Mouse (Mus musculus) myocyte (in vitro differentiated cells): Measurements from ENCODE around the gene Nlrc5. TPM values are rescaled to one million over a fixed set of nuclear protein-coding genes. Genes with fewer than 3 reads are reported as not detected.

ENCODE experiments used
- H3K27me3 ChIP-seq: one replicate; pipeline ENCODE4 v1.6.1; 2011; ENCODE audit not compliant: control insufficient read depth, insufficient read depth, insufficient read length
- H3K36me3 ChIP-seq: one replicate; pipeline ENCODE4 v1.6.1; 2011; ENCODE audit not compliant: control insufficient read depth, insufficient read depth
- H3K4me2 ChIP-seq: one replicate; pipeline ENCODE4 v1.6.1; 2011; ENCODE audit warnings: low read depth, control low read depth
- H3K4me3 ChIP-seq: one replicate; pipeline ENCODE4 v1.5.1; 2011; ENCODE audit warnings: mild to moderate bottlenecking, control low read depth, moderate library complexity
- H3K79me2 ChIP-seq: one replicate; pipeline ENCODE4 v1.6.1; 2011; ENCODE audit not compliant: control insufficient read depth, insufficient read depth
- H3ac ChIP-seq: one replicate; pipeline ENCODE4 v1.6.1; 2011; ENCODE audit not compliant: control insufficient read depth, insufficient read length
- CEBPB ChIP-seq: IDR thresholded peaks from 2 replicates; pipeline ENCODE4 v1.6.1; 2011; ENCODE audit warnings: mild to moderate bottlenecking, moderate library complexity; ENCODE audit not compliant: poor library complexity, insufficient read depth, severe bottlenecking
- E2F4 ChIP-seq: IDR thresholded peaks from one replicate; pipeline ENCODE4 v1.6.1; 2011; ENCODE audit warnings: mild to moderate bottlenecking, control low read depth, moderate library complexity; ENCODE audit not compliant: insufficient read depth
- MAX ChIP-seq: IDR thresholded peaks from one replicate; pipeline ENCODE4 v1.6.1; 2011; ENCODE audit warnings: low read depth, mild to moderate bottlenecking, control low read depth
- MYOD1 ChIP-seq, 3 experiments: IDR thresholded peaks; one replicate each; pipeline ENCODE4 v1.6.1; 2011; ENCODE audit warnings: control low read depth in 2 of 3, low read depth in 2 of 3, mild to moderate bottlenecking in 2 of 3, moderate library complexity in 1 of 3; ENCODE audit not compliant: insufficient read length in 2 of 3, control insufficient read depth in 1 of 3
- MYOG ChIP-seq, 3 experiments: IDR thresholded peaks; one replicate each; pipeline ENCODE4 v1.6.1; 2011; ENCODE audit warnings: control low read depth in 2 of 3, low read depth in 2 of 3, mild to moderate bottlenecking in 2 of 3; ENCODE audit not compliant: insufficient read length in 2 of 3, control insufficient read depth in 1 of 3, insufficient read depth in 1 of 3
- POLR2A ChIP-seq: IDR thresholded peaks from one replicate; pipeline ENCODE4 v1.6.1; 2011; ENCODE audit warnings: low read depth, mild to moderate bottlenecking, control low read depth, moderate library complexity; ENCODE audit not compliant: insufficient read length
- POLR2AphosphoS2 ChIP-seq: IDR thresholded peaks from one replicate; pipeline ENCODE4 v1.6.1; 2011; ENCODE audit warnings: low read depth, control low read depth; ENCODE audit not compliant: insufficient read length
- REST ChIP-seq: IDR thresholded peaks from one replicate; pipeline ENCODE4 v1.6.1; 2011; ENCODE audit warnings: mild to moderate bottlenecking, control low read depth, moderate library complexity; ENCODE audit not compliant: insufficient read depth, insufficient read length
- SRF ChIP-seq: IDR thresholded peaks from one replicate; pipeline ENCODE4 v1.6.1; 2011; ENCODE audit warnings: low read depth; ENCODE audit not compliant: control insufficient read depth, insufficient read length
- TCF12 ChIP-seq: IDR thresholded peaks from one replicate; pipeline ENCODE4 v1.6.1; 2011; ENCODE audit warnings: mild to moderate bottlenecking, control low read depth; ENCODE audit not compliant: poor library complexity, insufficient read depth, severe bottlenecking
- TCF3 ChIP-seq: IDR thresholded peaks from one replicate; pipeline ENCODE4 v1.6.1; 2011; ENCODE audit warnings: low read depth, control low read depth; ENCODE audit not compliant: insufficient read length
- USF1 ChIP-seq: IDR thresholded peaks from one replicate; pipeline ENCODE4 v1.6.1; 2011; ENCODE audit warnings: low read depth, mild to moderate bottlenecking, control low read depth, moderate library complexity
- polyA plus RNA-seq: library from polyadenylated mRNA; unstranded; fragments of >200 nt; fragmentation: generic; extraction: Trizol; gene quantifications from one replicate; pipeline ENCODE4 v1.2.1, GENCODE M21; 2012; ENCODE audit warnings: missing spikeins

Nlrc5 gene
- polyA plus RNA-seq, 1 experiment: 0.40 TPM

- no peak overlapping the region for H3K4me2 ChIP-seq
- H3K4me3 ChIP-seq: no peak overlapping the region
- TF ChIP-seq MYOD1 (IDR thresholded peaks at IDR 0.05; ENCODE audit: control insufficient read depth in 1 of 3, insufficient read length in 2 of 3, low read depth in 2 of 3): no peak
- no peak for TF ChIP-seq CEBPB
- no peak for TF ChIP-seq MAX
- no peak for TF ChIP-seq POLR2A
- no peak for TF ChIP-seq SRF
- no peak for TF ChIP-seq TCF12
- TF ChIP-seq POLR2AphosphoS2: no peak
Observed at GRCm38 (mm10) chr8:94567159-94567849, 133.1 kb downstream of the Nlrc5 start.

DNA sequence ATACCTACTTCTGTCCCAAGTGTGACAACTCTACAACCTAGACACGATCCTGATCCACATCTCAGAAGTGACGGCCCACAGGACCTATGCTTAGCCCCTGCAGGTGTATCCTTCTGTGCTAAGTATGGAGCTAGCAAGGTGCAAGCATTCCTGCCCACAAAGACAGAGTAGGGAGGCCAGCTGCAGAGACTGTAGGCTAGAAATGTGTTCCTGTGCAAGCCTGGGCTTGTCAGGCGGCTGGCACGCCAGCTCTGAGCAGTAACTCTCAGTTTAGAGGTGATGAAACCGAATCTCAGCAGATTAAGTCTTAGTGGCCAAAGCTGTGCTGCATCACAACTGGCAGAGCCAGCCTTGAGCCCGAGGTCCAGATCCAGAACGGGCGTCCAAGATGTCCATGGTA, 133.9 kb downstream of the Nlrc5 start:
- TF ChIP-seq REST (no peak), MYOD1 (IDR thresholded peaks at IDR 0.05; ENCODE audit: control insufficient read depth in 1 of 3, insufficient read length in 2 of 3, low read depth in 2 of 3) (peak in 1 of 3 experiments; percentile 47)
- Histone ChIP-seq H3K27me3 (no peaks in the 10 kb centered on the region), H3ac (no peak overlapping the region), H3K36me3 (no peaks in the 10 kb centered on the region), H3K4me3 (no peak overlapping the region), H3K4me2 (no peak overlapping the region), H3K79me2 (no peaks in the 10 kb centered on the region)

More at GRCm38 (mm10) chr8:94567159-94567849, 133.1 kb downstream of the Nlrc5 start:
- H3ac ChIP-seq: no peak overlapping the region
- no peaks in the 10 kb centered on the region for H3K36me3 ChIP-seq
- H3K27me3 ChIP-seq: no peaks in the 10 kb centered on the region
- H3K79me2 ChIP-seq: no peaks in the 10 kb centered on the region

GRCm38 (mm10) chr8:94569419-94569818, 135.3 kb downstream of the Nlrc5 start:
- Histone ChIP-seq H3K4me3 (no peak overlapping the region), H3K36me3 (peaks cover 2% of the 10 kb centered on the region), H3ac (no peak overlapping the region), H3K27me3 (no peaks in the 10 kb centered on the region), H3K79me2 (no peaks in the 10 kb centered on the region), H3K4me2 (no peak overlapping the region)
- TF ChIP-seq POLR2A: no peak
- peak; percentile 58; the same call in 1 of the 2 replicates for TF ChIP-seq CEBPB
- peak in 1 of 3 experiments; percentile 26 for TF ChIP-seq MYOG (IDR thresholded peaks at IDR 0.05; ENCODE audit: control insufficient read depth in 1 of 3, insufficient read depth in 1 of 3, insufficient read length in 2 of 3, low read depth in 2 of 3)

GRCm38 (mm10) chr8:94571896-94572295, 137.7 kb downstream of the Nlrc5 start:
- Histone ChIP-seq H3K79me2 (no peaks in the 10 kb centered on the region), H3ac (no peak overlapping the region), H3K4me2 (peak overlapping the region; percentile 18), H3K4me3 (no peak overlapping the region), H3K27me3 (no peaks in the 10 kb centered on the region), H3K36me3 (peaks cover 18% of the 10 kb centered on the region)
- no peak for TF ChIP-seq CEBPB
- no peak for TF ChIP-seq TCF3
- TF ChIP-seq MYOG (IDR thresholded peaks at IDR 0.05; ENCODE audit: control insufficient read depth in 1 of 3, insufficient read depth in 1 of 3, insufficient read length in 2 of 3, low read depth in 2 of 3): peak in 2 of 3 experiments; percentile 26 to 30
- TF ChIP-seq POLR2A: no peak

DNA sequence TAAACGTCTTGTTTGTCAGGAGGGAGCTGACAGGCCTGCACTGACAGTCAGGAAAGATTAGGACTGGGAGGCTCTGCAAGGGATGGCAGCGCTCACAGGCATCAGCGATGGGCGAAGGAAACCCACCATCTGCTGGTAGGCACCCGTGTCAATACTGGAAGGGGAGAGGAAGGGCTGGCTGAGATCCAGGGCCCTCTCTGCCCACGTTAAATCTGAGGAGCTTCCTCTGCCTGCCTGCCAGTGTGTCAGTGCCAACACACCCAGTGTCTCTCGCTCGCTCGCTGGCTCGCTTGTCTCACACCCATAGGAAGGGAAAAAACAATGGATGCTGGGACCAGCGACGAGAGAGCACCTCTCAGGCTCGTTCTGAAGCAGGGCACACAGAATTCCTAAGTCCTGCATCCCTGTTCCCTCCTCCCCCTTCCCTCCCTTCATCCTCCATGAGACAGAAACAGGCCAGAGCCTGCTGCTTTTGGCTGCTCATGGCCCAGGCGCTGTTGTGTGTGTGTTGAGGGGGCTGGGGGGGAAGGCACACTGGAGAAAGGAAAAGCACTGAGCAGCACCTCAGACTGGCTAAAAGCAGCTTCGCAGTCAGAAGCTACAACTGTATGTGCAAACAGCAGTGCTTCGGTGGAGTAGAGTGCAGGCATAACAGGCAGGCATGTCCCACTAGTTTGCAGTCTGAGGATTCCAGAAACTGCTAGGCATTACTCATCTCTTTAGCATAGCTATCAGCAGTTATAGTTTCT, 140.2 kb downstream of the Nlrc5 start:
- Histone ChIP-seq H3K4me2 (no peak overlapping the region), H3K27me3 (no peaks in the 10 kb centered on the region), H3K79me2 (no peaks in the 10 kb centered on the region), H3K4me3 (no peak overlapping the region), H3K36me3 (peaks cover 28% of the 10 kb centered on the region), H3ac (no peak overlapping the region)
- TF ChIP-seq TCF12: no peak
- TF ChIP-seq SRF: no peak
- no peak for TF ChIP-seq REST
- TF ChIP-seq MAX: no peak
- TF ChIP-seq USF1: no peak
- TF ChIP-seq POLR2A: no peak

- no peak for TF ChIP-seq TCF3
- no peak for TF ChIP-seq MAX
- TF ChIP-seq E2F4: no peak
- TF ChIP-seq SRF: no peak
- no peak for TF ChIP-seq POLR2A
- TF ChIP-seq POLR2AphosphoS2: no peak
- no peak for TF ChIP-seq CEBPB
- TF ChIP-seq MYOG (IDR thresholded peaks at IDR 0.05; ENCODE audit: control insufficient read depth in 1 of 3, insufficient read depth in 1 of 3, insufficient read length in 2 of 3, low read depth in 2 of 3): no peak
- no peak for TF ChIP-seq USF1
- no peak for TF ChIP-seq REST
- no peak for TF ChIP-seq MYOD1 (IDR thresholded peaks at IDR 0.05; ENCODE audit: control insufficient read depth in 1 of 3, insufficient read length in 2 of 3, low read depth in 2 of 3)
- TF ChIP-seq TCF12: no peak
- Histone ChIP-seq H3K4me3 (no peak overlapping the region), H3K79me2 (no peaks in the 10 kb centered on the region), H3ac (no peak overlapping the region), H3K36me3 (peaks cover 32% of the 10 kb centered on the region), H3K4me2 (no peak overlapping the region), H3K27me3 (no peaks in the 10 kb centered on the region)
Observed at GRCm38 (mm10) chr8:94575148-94575547, 141.0 kb downstream of the Nlrc5 start.
